Mouse (Mus musculus): ENCODE data around the gene Pcsk2. TPM values are rescaled to one million over a fixed set of nuclear protein-coding genes. Genes with fewer than 3 reads are reported as not detected.

Pcsk2 gene
- total RNA-seq, 1 experiment: 0.27 TPM

DNA sequence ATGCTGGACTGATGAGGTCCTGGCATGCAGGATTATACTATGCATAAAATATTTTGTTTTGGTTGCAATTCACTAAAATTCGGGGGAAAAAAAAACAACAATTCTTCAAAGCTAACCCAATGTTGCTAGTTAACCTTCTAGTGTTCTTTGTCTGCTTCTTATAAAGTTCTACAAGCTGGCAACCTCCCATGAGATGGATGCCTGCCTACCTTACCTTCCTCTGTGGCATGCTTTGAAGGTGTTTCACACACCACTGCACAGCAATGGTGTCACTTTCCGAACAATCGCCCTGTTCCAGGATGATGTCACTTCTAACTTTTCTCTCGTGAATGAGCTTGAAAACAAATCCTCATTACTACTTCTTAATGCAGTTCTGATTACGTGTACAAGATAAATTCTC, 68.8 kb downstream of the Pcsk2 start:
- Histone ChIP-seq H3K4me3 (ENCODE audit: insufficient read depth in 1 of 2, low read depth in 1 of 2, low read length in 2 of 2, poor library complexity in 1 of 2, severe bottlenecking in 1 of 2) (no peak overlapping the region), H3K27ac (ENCODE audit: insufficient read depth, low read depth, low read length, poor library complexity, severe bottlenecking) (no peak overlapping the region), H3K4me1 (ENCODE audit: control insufficient read depth in 2 of 2, insufficient read depth in 2 of 2, low read length in 2 of 2, poor library complexity in 1 of 2) (no peaks in the 10 kb centered on the region), H3K9me3 (ENCODE audit: control insufficient read depth, insufficient read depth, low read depth, low read length) (no peaks in the 10 kb centered on the region), H3K36me3 (ENCODE audit: control insufficient read depth, insufficient read depth, low read length, poor library complexity, severe bottlenecking) (no peaks in the 10 kb centered on the region), H3K9ac (ENCODE audit: insufficient read depth, low read depth, low read length, poor library complexity, severe bottlenecking) (no peak overlapping the region)
- in situ Hi-C loops (cut with MboI; ENCODE audit: low sequenced_read_pairs in 2 of 2, unreplicated experiment in 2 of 2): no loop called here
- no peak for DNase-seq (ENCODE audit: low read depth, low spot score)
- TF ChIP-seq CHD2 (IDR thresholded peaks at IDR 0.05; ENCODE audit: low read depth, low read length) (no peak), HCFC1 (IDR thresholded peaks at IDR 0.05; ENCODE audit: borderline replicate concordance, insufficient read depth, low read length) (no peak), ZNF384 (IDR thresholded peaks at IDR 0.05; ENCODE audit: low read depth, low read length) (no peak), MAFK (IDR thresholded peaks at IDR 0.05; ENCODE audit: insufficient read depth, low read depth, low read length) (no peak)

DNA sequence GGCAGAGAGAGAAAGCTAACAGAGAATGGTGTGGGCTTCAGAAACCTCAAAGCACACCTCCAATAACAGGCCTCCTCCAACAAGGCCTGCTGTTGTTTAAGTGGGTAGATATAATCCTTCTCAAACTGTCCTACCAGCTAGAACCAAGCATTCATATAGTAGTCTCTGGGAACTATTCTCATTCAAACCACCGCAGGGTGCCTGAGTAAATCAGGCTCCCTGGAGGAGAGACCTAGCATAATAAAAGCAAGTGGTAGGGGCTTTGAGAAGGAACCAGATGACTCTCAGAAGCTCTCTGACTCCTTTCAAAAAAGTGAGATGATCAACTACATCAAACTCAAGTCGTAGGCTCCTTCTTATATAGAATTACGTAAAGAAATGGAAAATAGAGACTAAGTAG, 75.0 kb downstream of the Pcsk2 start:
- no peak overlapping the region for H3K27ac ChIP-seq (ENCODE audit: insufficient read depth, low read depth, low read length, poor library complexity, severe bottlenecking)
- TF ChIP-seq HCFC1 (IDR thresholded peaks at IDR 0.05; ENCODE audit: borderline replicate concordance, insufficient read depth, low read length) (no peak), MAFK (IDR thresholded peaks at IDR 0.05; ENCODE audit: insufficient read depth, low read depth, low read length) (no peak), CHD2 (IDR thresholded peaks at IDR 0.05; ENCODE audit: low read depth, low read length) (no peak), ZC3H11A (IDR thresholded peaks at IDR 0.05; ENCODE audit: borderline replicate concordance, low read depth, low read length) (no peak), ZNF384 (IDR thresholded peaks at IDR 0.05; ENCODE audit: low read depth, low read length) (no peak)
- no peak overlapping the region for H3K9ac ChIP-seq (ENCODE audit: insufficient read depth, low read depth, low read length, poor library complexity, severe bottlenecking)
- H3K36me3 ChIP-seq (ENCODE audit: control insufficient read depth, insufficient read depth, low read length, poor library complexity, severe bottlenecking): no peaks in the 10 kb centered on the region
- H3K9me3 ChIP-seq (ENCODE audit: control insufficient read depth, insufficient read depth, low read depth, low read length): no peaks in the 10 kb centered on the region
- peaks cover 0 to 4% of the 10 kb centered on the region in 2 experiments; a peak in 1 of 4 replicates for H3K4me1 ChIP-seq (ENCODE audit: control insufficient read depth in 2 of 2, insufficient read depth in 2 of 2, low read length in 2 of 2, poor library complexity in 1 of 2)
- DNase-seq (ENCODE audit: low read depth, low spot score): no peak
- H3K4me3 ChIP-seq (ENCODE audit: insufficient read depth in 1 of 2, low read depth in 1 of 2, low read length in 2 of 2, poor library complexity in 1 of 2, severe bottlenecking in 1 of 2): no peak overlapping the region
- in situ Hi-C loops (cut with MboI; ENCODE audit: low sequenced_read_pairs in 2 of 2, unreplicated experiment in 2 of 2): no loop called here

DNA sequence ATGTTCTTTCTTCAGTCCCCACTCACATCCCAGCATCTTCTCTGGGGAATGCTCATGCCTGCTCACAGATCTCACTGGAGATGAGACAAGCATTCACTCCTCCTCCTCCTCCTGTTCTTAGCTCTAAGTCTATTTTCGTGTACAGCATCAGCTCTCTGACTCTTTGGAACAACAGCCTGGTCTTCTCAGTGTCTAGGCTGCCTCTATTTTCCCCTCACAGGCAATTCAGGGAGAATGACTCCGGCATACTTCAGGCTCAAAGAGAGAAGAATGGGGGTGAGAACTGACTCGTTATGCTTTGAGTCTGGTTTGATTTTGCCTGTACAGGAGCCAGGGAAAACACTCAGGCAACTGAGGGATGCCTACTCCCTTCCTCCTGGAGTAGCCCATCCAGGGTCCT, 78.0 kb downstream of the Pcsk2 start:
- no peak overlapping the region for H3K9ac ChIP-seq (ENCODE audit: insufficient read depth, low read depth, low read length, poor library complexity, severe bottlenecking)
- no peaks in the 10 kb centered on the region for H3K9me3 ChIP-seq (ENCODE audit: control insufficient read depth, insufficient read depth, low read depth, low read length)
- DNase-seq (ENCODE audit: low read depth, low spot score): no peak
- no peaks in the 10 kb centered on the region for H3K36me3 ChIP-seq (ENCODE audit: control insufficient read depth, insufficient read depth, low read length, poor library complexity, severe bottlenecking)
- H3K4me3 ChIP-seq (ENCODE audit: insufficient read depth in 1 of 2, low read depth in 1 of 2, low read length in 2 of 2, poor library complexity in 1 of 2, severe bottlenecking in 1 of 2): no peak overlapping the region
- in situ Hi-C loops (cut with MboI; ENCODE audit: low sequenced_read_pairs in 2 of 2, unreplicated experiment in 2 of 2): no loop called here
- no peak for TF ChIP-seq ZNF384 (IDR thresholded peaks at IDR 0.05; ENCODE audit: low read depth, low read length)
- H3K4me1 ChIP-seq (ENCODE audit: control insufficient read depth in 2 of 2, insufficient read depth in 2 of 2, low read length in 2 of 2, poor library complexity in 1 of 2): peaks cover 0 to 4% of the 10 kb centered on the region in 2 experiments; a peak in 1 of 4 replicates
- H3K27ac ChIP-seq (ENCODE audit: insufficient read depth, low read depth, low read length, poor library complexity, severe bottlenecking): no peak overlapping the region

DNA sequence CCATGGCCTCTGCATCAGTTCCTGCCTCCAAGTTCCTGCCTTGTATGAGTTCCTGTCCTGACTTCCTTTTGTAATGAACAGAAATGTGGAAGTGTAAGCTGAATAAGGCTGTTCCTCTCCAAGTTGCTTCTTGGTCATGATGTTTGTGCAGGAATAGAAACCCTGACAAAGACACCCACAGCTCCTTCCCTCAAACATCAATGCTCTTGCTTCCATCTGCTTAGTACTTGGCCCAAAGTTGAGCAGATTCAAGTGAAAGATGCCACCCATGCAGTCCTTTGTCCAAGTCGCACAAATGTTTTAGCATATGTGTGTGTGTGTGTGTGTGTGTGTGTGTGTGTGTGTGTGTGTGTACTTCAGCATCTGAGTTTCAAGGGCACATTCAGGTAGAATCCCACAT, 97.3 kb downstream of the Pcsk2 start:
- Histone ChIP-seq H3K36me3 (ENCODE audit: control insufficient read depth, insufficient read depth, low read length, poor library complexity, severe bottlenecking) (no peaks in the 10 kb centered on the region), H3K9me3 (ENCODE audit: control insufficient read depth, insufficient read depth, low read depth, low read length) (no peaks in the 10 kb centered on the region), H3K4me1 (ENCODE audit: control insufficient read depth in 2 of 2, insufficient read depth in 2 of 2, low read length in 2 of 2, poor library complexity in 1 of 2) (no peaks in the 10 kb centered on the region), H3K4me3 (ENCODE audit: insufficient read depth in 1 of 2, low read depth in 1 of 2, low read length in 2 of 2, poor library complexity in 1 of 2, severe bottlenecking in 1 of 2) (no peak overlapping the region), H3K27ac (ENCODE audit: insufficient read depth, low read depth, low read length, poor library complexity, severe bottlenecking) (no peak overlapping the region), H3K9ac (ENCODE audit: insufficient read depth, low read depth, low read length, poor library complexity, severe bottlenecking) (no peak overlapping the region)
- TF ChIP-seq MAFK (IDR thresholded peaks at IDR 0.05; ENCODE audit: insufficient read depth, low read depth, low read length) (no peak), HCFC1 (IDR thresholded peaks at IDR 0.05; ENCODE audit: borderline replicate concordance, insufficient read depth, low read length) (no peak), ZC3H11A (IDR thresholded peaks at IDR 0.05; ENCODE audit: borderline replicate concordance, low read depth, low read length) (no peak), ZNF384 (IDR thresholded peaks at IDR 0.05; ENCODE audit: low read depth, low read length) (no peak), CHD2 (IDR thresholded peaks at IDR 0.05; ENCODE audit: low read depth, low read length) (no peak)
- DNase-seq (ENCODE audit: low read depth, low spot score): no peak
- in situ Hi-C loops (cut with MboI; ENCODE audit: low sequenced_read_pairs in 2 of 2, unreplicated experiment in 2 of 2): no loop called here

DNA sequence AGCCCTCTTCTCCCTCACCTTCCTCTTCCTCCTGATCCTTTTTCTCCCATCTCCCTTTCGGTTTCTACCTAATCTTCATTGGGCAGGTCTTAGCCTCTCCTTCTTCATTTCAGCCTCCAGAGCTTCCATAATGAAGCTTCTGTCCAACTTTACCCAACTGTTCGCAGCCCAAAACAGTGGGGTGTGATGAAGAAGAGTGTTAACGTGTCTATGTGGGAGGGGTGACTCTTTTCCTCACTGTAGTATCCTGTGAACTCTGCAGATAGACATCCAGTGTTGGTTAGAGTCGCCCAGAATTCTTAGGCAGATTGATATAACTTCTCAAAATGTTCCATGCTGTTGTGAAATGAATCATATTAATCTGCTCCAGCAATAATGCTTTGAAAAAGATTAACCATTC, 98.4 kb downstream of the Pcsk2 start:
- DNase-seq (ENCODE audit: low read depth, low spot score): no peak
- Histone ChIP-seq H3K4me1 (ENCODE audit: control insufficient read depth in 2 of 2, insufficient read depth in 2 of 2, low read length in 2 of 2, poor library complexity in 1 of 2) (no peaks in the 10 kb centered on the region), H3K27ac (ENCODE audit: insufficient read depth, low read depth, low read length, poor library complexity, severe bottlenecking) (no peak overlapping the region), H3K4me3 (ENCODE audit: insufficient read depth in 1 of 2, low read depth in 1 of 2, low read length in 2 of 2, poor library complexity in 1 of 2, severe bottlenecking in 1 of 2) (no peak overlapping the region), H3K9me3 (ENCODE audit: control insufficient read depth, insufficient read depth, low read depth, low read length) (no peaks in the 10 kb centered on the region), H3K9ac (ENCODE audit: insufficient read depth, low read depth, low read length, poor library complexity, severe bottlenecking) (no peak overlapping the region), H3K36me3 (ENCODE audit: control insufficient read depth, insufficient read depth, low read length, poor library complexity, severe bottlenecking) (no peaks in the 10 kb centered on the region)
- in situ Hi-C loops (cut with MboI; ENCODE audit: low sequenced_read_pairs in 2 of 2, unreplicated experiment in 2 of 2): no loop called here
- TF ChIP-seq ZNF384 (IDR thresholded peaks at IDR 0.05; ENCODE audit: low read depth, low read length): no peak
- no peak for TF ChIP-seq CHD2 (IDR thresholded peaks at IDR 0.05; ENCODE audit: low read depth, low read length)
- no peak for TF ChIP-seq HCFC1 (IDR thresholded peaks at IDR 0.05; ENCODE audit: borderline replicate concordance, insufficient read depth, low read length)
- no peak for TF ChIP-seq ZC3H11A (IDR thresholded peaks at IDR 0.05; ENCODE audit: borderline replicate concordance, low read depth, low read length)
- TF ChIP-seq MAFK (IDR thresholded peaks at IDR 0.05; ENCODE audit: insufficient read depth, low read depth, low read length): no peak

Measured in ES-E14 (cell line).